Mouse (Mus musculus) stomach, postnatal 0 days (tissue): ENCODE measurements around the gene Pcgf1. TPM values are rescaled to one million over a fixed set of nuclear protein-coding genes. Genes with fewer than 3 reads are reported as not detected.

Source experiments
- ATAC-seq: fragments of 200-750 bp; cut with Nextera tagmentation; 2 replicates; pipeline ENCODE4 v1.8.0; 2017; ENCODE audit not compliant: low FRiP score, low TSS enrichment
- DNase-seq: peaks from one replicate; pipeline ENCODE4 v3.0.0-alpha.2; 2016; ENCODE audit warnings: low spot score
- H3K27ac ChIP-seq: fragments of 300-500 bp; sonication (generic); replicated peaks from 2 replicates; pipeline ENCODE4 v1.5.1; 2014; ENCODE audit warnings: mild to moderate bottlenecking, control low read depth
- H3K27me3 ChIP-seq: fragments of 300-500 bp; sonication (generic); 2 replicates; pipeline ENCODE4 v1.6.1; 2014; ENCODE audit warnings: low read length; ENCODE audit not compliant: control insufficient read depth, insufficient read depth
- H3K36me3 ChIP-seq: fragments of 300-500 bp; sonication (generic); 2 replicates; pipeline ENCODE4 v1.6.1; 2014; ENCODE audit warnings: low read length, mixed read lengths; ENCODE audit not compliant: control insufficient read depth, insufficient read depth
- H3K4me1 ChIP-seq: fragments of 300-500 bp; sonication (generic); replicated peaks from 2 replicates; pipeline ENCODE4 v1.6.1; 2014; ENCODE audit warnings: antibody characterized with exemption; ENCODE audit not compliant: control insufficient read depth, insufficient read depth
- H3K4me2 ChIP-seq: fragments of 300-500 bp; sonication (generic); replicated peaks from 2 replicates; pipeline ENCODE4 v1.6.1; 2014; ENCODE audit warnings: low read depth, mild to moderate bottlenecking, control low read depth, moderate library complexity
- H3K4me3 ChIP-seq: fragments of 300-500 bp; sonication (generic); 2 replicates; pipeline ENCODE4 v1.5.1; 2014; ENCODE audit warnings: low read depth, low read length, control low read depth
- H3K9ac ChIP-seq: fragments of 300-500 bp; sonication (generic); 2 replicates; pipeline ENCODE4 v1.6.1; 2014; ENCODE audit warnings: mild to moderate bottlenecking, low read length, control low read depth, mixed read lengths
- H3K9me3 ChIP-seq: fragments of 300-500 bp; sonication (generic); 2 replicates; pipeline ENCODE4 v1.6.1; 2016; ENCODE audit warnings: low read length; ENCODE audit not compliant: control insufficient read depth
- CTCF ChIP-seq: IDR thresholded peaks from 2 replicates; pipeline ENCODE4 v1.5.1; 2016; ENCODE audit warnings: antibody characterized with exemption, low read depth, mild to moderate bottlenecking, moderate library complexity
- EP300 ChIP-seq: optimal IDR thresholded peaks from 2 replicates; pipeline ENCODE3; 2016; ENCODE audit warnings: antibody characterized with exemption
- WGBS: fragments of 180-500 bp; shearing (Covaris S2); extraction: QIAGEN DNeasy Blood & Tissue Kit; methylation state at CpG from one replicate; pipeline ENCODE4 v1.1.7; 2014; 5-methylcytosine and 5-hydroxymethylcytosine counted together
- polyA plus RNA-seq: library from polyadenylated mRNA; unstranded; fragments of >200 nt; fragmentation: Nextera tagmentation; extraction: Ambion mirVana; gene quantifications from 2 replicates; pipeline ENCODE4 v1.2.1, GENCODE M21; 2015

Gene Pcgf1
- polyA plus RNA-seq, 1 experiment from 2014 or later, result 14.0 TPM

- TF ChIP-seq CTCF (peak; percentile 71), EP300 (no peak)
- DNase-seq (peak; percentile 97), ATAC-seq (peak; percentile 92)
- peak within 1 kb of the TSS; percentile 84 for H3K9ac ChIP-seq
- H3K4me1 ChIP-seq, result no peaks in the 10 kb centered on the region
- H3K27me3 ChIP-seq, result no peaks in the 10 kb centered on the region
- H3K36me3 ChIP-seq, result peaks cover 5% of the 10 kb centered on the region
- H3K4me2 ChIP-seq, result peak within 1 kb of the TSS; percentile 97
- peak within 1 kb of the TSS; percentile 92 for H3K27ac ChIP-seq
- peak within 1 kb of the TSS; percentile 66 for H3K4me3 ChIP-seq
- no peaks in the 10 kb centered on the region for H3K9me3 ChIP-seq
- WGBS, result under 1% methylated on average over 52 of the region's 58 CpGs
These were observed 37.5 kb downstream of the Pcgf1 start, which contains the start of gene Mogs for GRCm38 (mm10) chr6:83115011-83115671. Mogs (plus strand) TSS chr6:83115496.

- H3K4me1 ChIP-seq, result no peaks in the 10 kb centered on the region
These were observed 38.2 kb downstream of the Pcgf1 start for GRCm38 (mm10) chr6:83115682-83116372.

GRCm38 (mm10) chr6:83116373-83117164 is 38.9 kb downstream of the Pcgf1 start:
- no peaks in the 10 kb centered on the region for H3K9me3 ChIP-seq
- no peak for DNase-seq
- peak overlapping the region; percentile 84 for H3K9ac ChIP-seq
- peak overlapping the region; percentile 92; the same call in 1 of the 2 replicates for H3K27ac ChIP-seq
- no peak for TF ChIP-seq EP300
- no peak for TF ChIP-seq CTCF
- H3K4me2 ChIP-seq, result peak overlapping the region; percentile 97
- H3K4me3 ChIP-seq, result peak overlapping the region; percentile 66
- ATAC-seq, result no peak
- no peaks in the 10 kb centered on the region for H3K4me1 ChIP-seq
- no peaks in the 10 kb centered on the region for H3K27me3 ChIP-seq
- H3K36me3 ChIP-seq, result peaks cover 5% of the 10 kb centered on the region
- 65% methylated on average over 11 of the region's 11 CpGs for WGBS

More at GRCm38 (mm10) chr6:83115682-83116372, 38.2 kb downstream of the Pcgf1 start:
- Histone ChIP-seq H3K36me3 (peaks cover 5% of the 10 kb centered on the region), H3K4me3 (peak overlapping the region; percentile 66), H3K9me3 (no peaks in the 10 kb centered on the region), H3K4me2 (peak overlapping the region; percentile 97), H3K27me3 (no peaks in the 10 kb centered on the region), H3K9ac (peak overlapping the region; percentile 84), H3K27ac (peak overlapping the region; percentile 92)
- no peak for TF ChIP-seq CTCF
- no peak for TF ChIP-seq EP300
- 1% methylated on average over 27 of the region's 48 CpGs for WGBS
- no peak; the same call in none of the 2 replicates for ATAC-seq
- DNase-seq, result no peak

GRCm38 (mm10) chr6:83117165-83117438 is 39.4 kb downstream of the Pcgf1 start:
- Histone ChIP-seq H3K4me3 (no peak overlapping the region), H3K27me3 (no peaks in the 10 kb centered on the region), H3K36me3 (peaks cover 5% of the 10 kb centered on the region), H3K9me3 (no peaks in the 10 kb centered on the region), H3K4me1 (no peaks in the 10 kb centered on the region), H3K9ac (no peak overlapping the region), H3K27ac (no peak overlapping the region), H3K4me2 (no peak overlapping the region)
- no peak for TF ChIP-seq CTCF
- WGBS, result 85% methylated on average over 4 of the region's 4 CpGs
- ATAC-seq (no peak), DNase-seq (no peak)

- H3K9ac ChIP-seq, result no peak overlapping the region
- 90% methylated on average over 13 of the region's 13 CpGs for WGBS
- no peak overlapping the region for H3K27ac ChIP-seq
- ATAC-seq (no peak), DNase-seq (no peak)
- peaks cover 5% of the 10 kb centered on the region for H3K36me3 ChIP-seq
- no peaks in the 10 kb centered on the region for H3K27me3 ChIP-seq
- no peaks in the 10 kb centered on the region for H3K9me3 ChIP-seq
- H3K4me2 ChIP-seq, result no peak overlapping the region
- TF ChIP-seq CTCF (no peak), EP300 (no peak)
- H3K4me3 ChIP-seq, result no peak overlapping the region
- no peaks in the 10 kb centered on the region; the same call in 1 of the 2 replicates for H3K4me1 ChIP-seq
These were observed 39.9 kb downstream of the Pcgf1 start for GRCm38 (mm10) chr6:83117616-83118015.
